Mouse (Mus musculus): ENCODE data around the gene Dmac2. TPM values are rescaled to one million over a fixed set of nuclear protein-coding genes. Genes with fewer than 3 reads are reported as not detected.

Gene Dmac2
- total and polyA plus RNA-seq, 2 experiments from 2014 or later = 46.7 to 50.5 TPM

- Histone ChIP-seq H3K27me3 (ENCODE audit: insufficient read depth, low read length) (no peaks in the 10 kb centered on the region), H3K9me3 (ENCODE audit: low read length) (no peaks in the 10 kb centered on the region), H3K4me1 (ENCODE audit: insufficient read depth, low read length) (no peaks in the 10 kb centered on the region), H3K36me3 (ENCODE audit: insufficient read depth, low read length) (no peaks in the 10 kb centered on the region), H3K4me3 (ENCODE audit: low read length) (no peak overlapping the region), H3K27ac (no peak overlapping the region), H3K4me2 (ENCODE audit: low read depth, low read length) (no peak overlapping the region), H3K9ac (replicated peaks; ENCODE audit: low read length) (no peak overlapping the region)
- no peak for ATAC-seq
- no peak for TF ChIP-seq CTCF (IDR thresholded peaks at IDR 0.05; ENCODE audit: low read depth)
- 88% methylated on average over 8 of the region's 8 CpGs for WGBS
- DNase-seq (ENCODE audit: low spot score) = no peak
These were observed 32.1 kb downstream of the Dmac2 start for GRCm38 (mm10) chr7:25651281-25651680.

GRCm38 (mm10) chr7:25652244-25652759, 33.1 kb downstream of the Dmac2 start:
- no peak for DNase-seq (ENCODE audit: low spot score)
- Histone ChIP-seq H3K27me3 (ENCODE audit: insufficient read depth, low read length) (no peaks in the 10 kb centered on the region), H3K4me2 (ENCODE audit: low read depth, low read length) (no peak overlapping the region), H3K36me3 (ENCODE audit: insufficient read depth, low read length) (no peaks in the 10 kb centered on the region), H3K4me3 (ENCODE audit: low read length) (no peak overlapping the region), H3K9ac (replicated peaks; ENCODE audit: low read length) (no peak overlapping the region), H3K4me1 (ENCODE audit: insufficient read depth, low read length) (no peaks in the 10 kb centered on the region), H3K9me3 (ENCODE audit: low read length) (no peaks in the 10 kb centered on the region), H3K27ac (no peak overlapping the region)
- 93% methylated on average over 12 of the region's 12 CpGs for WGBS
- TF ChIP-seq CTCF (IDR thresholded peaks at IDR 0.05; ENCODE audit: low read depth) = no peak
- ATAC-seq = no peak

DNA sequence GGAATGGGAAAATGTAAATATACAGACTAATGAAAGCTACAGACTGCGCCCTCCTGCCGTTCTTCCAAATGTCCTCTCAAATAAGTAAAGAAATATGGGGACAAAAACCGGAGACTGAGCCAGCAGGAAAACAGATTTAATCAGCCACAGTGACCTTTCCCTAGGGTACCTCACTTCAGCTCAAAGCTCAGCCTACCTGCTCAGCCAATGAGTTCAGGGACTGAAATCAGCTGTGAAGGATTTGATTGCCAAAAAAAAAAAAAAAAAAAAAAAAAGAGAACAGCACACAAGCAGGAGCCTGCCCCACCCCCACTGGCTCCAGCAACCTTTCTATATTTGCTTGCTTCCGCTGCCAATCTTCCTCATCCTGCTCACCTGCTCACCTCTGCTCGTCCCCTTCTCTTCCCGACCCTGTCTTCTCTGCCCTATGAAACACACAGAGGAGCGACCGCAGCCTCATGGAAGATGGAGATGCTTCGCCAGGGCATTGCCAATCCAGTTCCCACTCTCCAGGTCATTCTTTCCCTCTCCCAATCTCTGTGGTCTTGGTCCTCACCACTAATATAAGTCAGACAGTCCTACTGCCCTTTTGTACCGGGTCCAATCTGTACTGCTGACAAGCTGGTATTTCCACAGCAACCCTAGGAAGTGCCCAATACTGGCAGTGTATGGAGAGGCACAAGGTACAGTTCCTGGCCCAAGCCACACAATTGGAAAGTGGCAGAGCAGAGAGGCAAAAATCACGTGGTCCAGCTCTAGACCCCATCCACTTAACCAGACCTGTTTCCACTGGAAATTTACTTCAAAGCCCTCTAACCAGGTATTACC, 36.6 kb downstream of the Dmac2 start:
- H3K4me3 ChIP-seq (ENCODE audit: low read length) = no peak overlapping the region
- TF ChIP-seq CTCF (IDR thresholded peaks at IDR 0.05; ENCODE audit: low read depth) = no peak
- no peaks in the 10 kb centered on the region for H3K27me3 ChIP-seq (ENCODE audit: insufficient read depth, low read length)
- H3K27ac ChIP-seq = no peak overlapping the region
- H3K4me2 ChIP-seq (ENCODE audit: low read depth, low read length) = no peak overlapping the region
- H3K4me1 ChIP-seq (ENCODE audit: insufficient read depth, low read length) = peaks cover 4% of the 10 kb centered on the region; the same call in 1 of the 2 replicates
- WGBS = 74% methylated on average over 11 of the region's 11 CpGs
- H3K9me3 ChIP-seq (ENCODE audit: low read length) = no peaks in the 10 kb centered on the region
- ATAC-seq (no peak), DNase-seq (ENCODE audit: low spot score) (no peak)
- no peaks in the 10 kb centered on the region for H3K36me3 ChIP-seq (ENCODE audit: insufficient read depth, low read length)
- no peak overlapping the region for H3K9ac ChIP-seq (replicated peaks; ENCODE audit: low read length)

DNA sequence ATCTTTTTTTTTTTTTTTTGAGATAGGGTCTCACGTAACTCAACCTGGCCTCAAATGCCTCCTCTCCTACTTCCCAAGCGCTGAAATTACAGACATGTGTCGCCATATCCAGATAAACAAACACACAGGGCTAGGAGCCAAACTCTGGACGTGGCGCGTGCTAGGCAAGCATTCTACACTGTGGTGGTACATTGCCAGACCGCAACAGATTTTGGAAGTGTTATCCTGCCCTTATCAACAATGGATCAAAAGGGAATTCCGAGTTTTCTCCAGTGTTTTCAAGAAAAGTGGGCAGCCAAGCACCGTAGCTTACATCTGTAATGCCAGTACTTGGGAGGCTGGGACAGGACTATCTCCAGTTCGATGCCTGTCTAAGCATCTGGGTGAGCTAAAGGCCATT, 38.6 kb downstream of the Dmac2 start:
- ATAC-seq (no peak), DNase-seq (ENCODE audit: low spot score) (no peak)
- H3K27me3 ChIP-seq (ENCODE audit: insufficient read depth, low read length) = no peaks in the 10 kb centered on the region
- H3K4me2 ChIP-seq (ENCODE audit: low read depth, low read length) = peak overlapping the region; percentile 79
- WGBS = 36% methylated on average over 10 of the region's 10 CpGs
- peaks cover 4% of the 10 kb centered on the region; the same call in 1 of the 2 replicates for H3K4me1 ChIP-seq (ENCODE audit: insufficient read depth, low read length)
- peak overlapping the region; percentile 67 for H3K4me3 ChIP-seq (ENCODE audit: low read length)
- peak overlapping the region; percentile 73 for H3K9ac ChIP-seq (replicated peaks; ENCODE audit: low read length)
- H3K9me3 ChIP-seq (ENCODE audit: low read length) = no peaks in the 10 kb centered on the region
- 0 out of 2 replicates have a peak overlapping the region, but pooled peaks have one; percentile 78 for H3K27ac ChIP-seq
- TF ChIP-seq CTCF (IDR thresholded peaks at IDR 0.05; ENCODE audit: low read depth) = no peak
- no peaks in the 10 kb centered on the region; the same call in 1 of the 2 replicates for H3K36me3 ChIP-seq (ENCODE audit: insufficient read depth, low read length)

- H3K27ac ChIP-seq = peak within 1 kb of the TSS; percentile 78
- H3K9ac ChIP-seq (replicated peaks; ENCODE audit: low read length) = peak within 1 kb of the TSS; percentile 73
- WGBS = under 1% methylated on average over 50 of the region's 50 CpGs
- no peaks in the 10 kb centered on the region; the same call in 1 of the 2 replicates for H3K36me3 ChIP-seq (ENCODE audit: insufficient read depth, low read length)
- no peaks in the 10 kb centered on the region for H3K27me3 ChIP-seq (ENCODE audit: insufficient read depth, low read length)
- DNase-seq (ENCODE audit: low spot score) (peak; percentile 100), ATAC-seq (peak; percentile 99)
- no peaks in the 10 kb centered on the region for H3K9me3 ChIP-seq (ENCODE audit: low read length)
- H3K4me2 ChIP-seq (ENCODE audit: low read depth, low read length) = peak within 1 kb of the TSS; percentile 85
- peak within 1 kb of the TSS; percentile 67 for H3K4me3 ChIP-seq (ENCODE audit: low read length)
- H3K4me1 ChIP-seq (ENCODE audit: insufficient read depth, low read length) = peaks cover 4% of the 10 kb centered on the region; the same call in 1 of the 2 replicates
- TF ChIP-seq CTCF (IDR thresholded peaks at IDR 0.05; ENCODE audit: low read depth) = no peak
These were observed 39.7 kb downstream of the Dmac2 start, which contains the start of the genes Bckdha and Exosc5 for GRCm38 (mm10) chr7:25658657-25659472. TSS of gene Bckdha (minus strand) at chr7:25658981. TSS of gene Exosc5 (plus strand) at chr7:25659164.

- Histone ChIP-seq H3K9ac (replicated peaks; ENCODE audit: low read length) (no peak overlapping the region), H3K27ac (no peak overlapping the region), H3K4me3 (ENCODE audit: low read length) (no peak overlapping the region), H3K4me2 (ENCODE audit: low read depth, low read length) (no peak overlapping the region), H3K4me1 (ENCODE audit: insufficient read depth, low read length) (no peaks in the 10 kb centered on the region), H3K27me3 (ENCODE audit: insufficient read depth, low read length) (no peaks in the 10 kb centered on the region), H3K9me3 (ENCODE audit: low read length) (no peaks in the 10 kb centered on the region), H3K36me3 (ENCODE audit: insufficient read depth, low read length) (peaks cover 13% of the 10 kb centered on the region; the same call in 1 of the 2 replicates)
- 93% methylated on average over 8 of the region's 8 CpGs for WGBS
- no peak for TF ChIP-seq CTCF (IDR thresholded peaks at IDR 0.05; ENCODE audit: low read depth)
- DNase-seq (ENCODE audit: low spot score) (no peak), ATAC-seq (no peak)
These were observed 47.2 kb downstream of the Dmac2 start for GRCm38 (mm10) chr7:25666381-25666780.

Data from hindbrain, postnatal 0 days (tissue).